Mouse (Mus musculus): Measurements from ENCODE around the gene Ank.
"Not testable (repeated sequence)": the region's sequence is repeated elsewhere in the genome, so short reads cannot be mapped to it uniquely, and the experiment has no call there.

The Ank gene

GRCm38 (mm10) chr15:27466131-27467080, at the start of gene Ank:
Gene Ank (plus strand): TSS chr15:27466677.
- DNase-seq: peak; percentile 75 to 79

DNA sequence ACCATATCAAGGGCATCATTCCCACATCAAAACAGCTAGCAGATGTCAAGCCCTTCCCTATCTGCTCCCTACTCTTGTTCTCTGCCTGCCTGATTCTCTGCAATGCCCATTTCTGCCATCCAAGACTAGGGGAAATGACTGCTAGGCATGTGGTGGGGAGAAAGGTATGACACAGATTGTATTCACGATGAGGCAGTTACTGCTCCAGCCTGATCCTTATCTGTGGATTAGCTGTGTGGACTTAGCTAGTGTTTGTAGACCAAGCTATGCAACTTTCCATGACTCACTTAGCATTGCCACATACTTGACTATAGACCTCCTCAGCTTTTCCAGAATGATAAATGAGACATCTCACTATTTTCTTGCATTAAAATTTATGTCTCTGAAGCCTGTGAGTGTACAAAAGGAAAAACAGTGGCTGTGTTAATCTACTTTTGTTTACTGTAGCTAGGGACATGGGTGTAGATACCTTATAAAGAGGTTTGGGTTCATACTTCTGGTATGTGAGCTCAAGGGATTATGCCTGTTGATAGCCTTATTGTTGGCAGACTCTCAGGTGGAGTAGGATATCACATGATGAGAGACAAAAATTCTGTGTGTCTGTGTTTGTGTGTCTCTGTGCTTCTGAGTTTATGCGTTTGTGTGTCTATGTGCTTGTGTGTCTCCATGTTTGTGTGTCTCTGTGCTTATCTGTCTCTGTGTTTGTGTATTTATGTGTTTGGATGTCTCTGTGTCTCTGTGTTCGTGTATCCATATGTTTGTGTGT, 47.7 kb upstream of the Ank start:
- DNase-seq: no peak

DNA sequence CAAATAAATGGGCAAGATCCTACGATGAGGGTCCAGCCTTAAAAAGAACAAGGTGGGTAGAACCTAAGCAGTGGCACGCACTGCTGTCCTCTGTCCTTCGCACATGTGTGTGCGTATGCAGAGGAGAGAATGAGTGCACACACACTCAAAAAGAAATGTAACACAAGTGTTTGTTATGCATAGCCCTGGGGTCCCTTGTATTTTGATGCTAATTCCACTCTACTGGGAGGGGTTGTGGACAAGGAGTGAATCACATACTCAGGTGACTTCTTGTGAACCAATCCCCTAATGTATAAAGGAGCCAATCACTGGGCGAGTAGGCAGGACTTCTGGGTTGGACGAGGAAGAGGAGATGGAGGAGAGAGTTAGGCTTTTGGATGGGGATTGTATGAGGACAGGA, 44.9 kb upstream of the Ank start:
- DNase-seq: no peak

- DNase-seq: no peak
These were observed 38.9 kb upstream of the Ank start for GRCm38 (mm10) chr15:27427581-27427980.

DNA sequence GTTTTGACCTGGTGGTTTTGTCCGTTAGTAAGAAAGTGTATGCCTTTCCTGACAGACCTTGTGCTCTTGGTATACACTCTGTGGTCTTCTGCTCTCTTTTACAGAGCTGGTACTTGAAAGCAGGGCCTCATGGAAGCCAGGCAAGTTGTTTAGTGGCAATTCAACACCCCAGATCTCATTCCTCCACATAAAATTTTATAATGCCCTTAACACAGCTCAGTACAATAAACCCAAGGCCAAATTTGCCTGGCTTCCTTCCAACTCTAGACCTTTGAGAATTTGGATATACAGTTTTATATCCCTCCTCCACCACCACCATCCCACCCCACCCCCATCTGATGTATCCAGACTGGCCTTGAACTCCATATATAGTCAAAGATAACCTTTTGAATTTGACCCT, 36.2 kb upstream of the Ank start:
- no peak for DNase-seq

DNA sequence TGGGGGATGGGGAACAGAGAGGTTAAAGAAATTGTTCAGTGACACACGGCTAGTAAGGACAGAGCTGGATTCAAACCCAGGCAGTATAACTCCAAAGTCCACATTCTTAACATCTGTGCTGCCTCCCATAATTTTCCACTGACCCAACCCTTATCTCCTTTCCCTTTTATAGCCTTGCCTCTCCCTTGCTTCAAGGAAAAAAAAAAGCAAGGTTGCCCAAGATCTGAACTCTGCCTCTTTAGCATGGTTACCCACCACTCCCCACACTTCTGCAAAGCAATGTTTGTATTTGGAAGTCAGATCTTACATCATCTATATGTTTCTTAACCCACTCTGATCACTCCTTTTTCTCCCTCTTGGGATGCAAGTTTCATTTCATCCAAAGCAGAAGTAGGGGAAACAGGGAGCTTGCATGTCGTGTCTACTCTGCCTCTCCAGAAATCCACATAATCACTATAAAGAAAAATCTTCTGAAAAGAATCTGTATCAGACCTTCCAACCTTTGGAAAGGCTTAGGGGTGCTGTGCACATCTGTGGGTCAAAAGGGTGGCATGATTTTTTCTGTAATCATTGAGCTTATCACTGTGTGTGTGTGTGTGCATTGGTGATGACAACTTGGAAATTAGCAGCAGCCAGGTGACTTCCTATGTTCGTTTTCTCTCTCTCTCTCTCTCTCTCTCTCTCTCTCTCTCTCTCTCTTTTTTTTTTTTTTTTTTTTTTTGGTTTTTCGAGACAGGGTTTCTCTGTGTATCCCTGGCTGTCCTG, 33.4 kb upstream of the Ank start:
- no peak for DNase-seq

- DNase-seq: no peak
These were observed 31.1 kb upstream of the Ank start for GRCm38 (mm10) chr15:27435409-27435808.

DNA sequence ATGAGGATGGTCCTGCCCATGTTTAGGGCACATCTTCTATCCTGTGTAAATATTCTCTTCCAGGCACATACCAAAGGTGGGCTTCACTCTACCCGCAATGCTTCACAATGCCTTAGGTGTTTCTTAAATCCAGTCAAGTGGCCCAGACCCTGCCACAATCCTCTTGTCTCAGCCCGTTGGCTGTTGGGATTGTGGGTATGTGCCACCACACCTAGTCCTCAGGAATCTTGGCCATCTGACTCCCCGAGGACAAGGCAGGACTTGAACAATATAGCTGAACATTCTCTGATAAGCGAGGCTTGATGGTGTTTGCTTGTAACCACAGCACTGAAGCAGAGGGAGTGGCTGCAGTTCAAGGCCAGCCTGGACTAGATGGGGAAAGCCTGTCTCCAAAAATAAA, 30.3 kb upstream of the Ank start:
- DNase-seq: no peak

DNA sequence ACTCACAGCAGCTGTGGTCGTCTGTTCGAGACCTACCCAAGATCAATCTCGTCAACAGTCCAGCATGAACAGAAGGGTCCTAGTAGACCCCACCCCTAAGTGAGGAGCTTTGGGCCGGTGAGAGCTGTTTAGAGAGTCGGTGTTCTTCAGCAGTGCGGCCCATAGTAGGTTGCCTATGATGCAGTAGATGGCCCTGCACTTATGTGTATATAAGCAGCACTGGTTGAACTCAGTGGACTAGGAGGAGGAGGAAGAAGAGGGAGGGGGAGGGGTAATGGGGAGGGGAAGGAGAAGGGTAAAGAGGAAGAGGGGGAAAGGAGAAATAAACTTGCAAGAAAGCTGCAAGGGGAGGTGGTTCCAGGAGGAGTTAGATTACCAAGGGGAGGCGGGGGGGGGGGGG, 25.4 kb upstream of the Ank start:
- DNase-seq: no peak

DNA sequence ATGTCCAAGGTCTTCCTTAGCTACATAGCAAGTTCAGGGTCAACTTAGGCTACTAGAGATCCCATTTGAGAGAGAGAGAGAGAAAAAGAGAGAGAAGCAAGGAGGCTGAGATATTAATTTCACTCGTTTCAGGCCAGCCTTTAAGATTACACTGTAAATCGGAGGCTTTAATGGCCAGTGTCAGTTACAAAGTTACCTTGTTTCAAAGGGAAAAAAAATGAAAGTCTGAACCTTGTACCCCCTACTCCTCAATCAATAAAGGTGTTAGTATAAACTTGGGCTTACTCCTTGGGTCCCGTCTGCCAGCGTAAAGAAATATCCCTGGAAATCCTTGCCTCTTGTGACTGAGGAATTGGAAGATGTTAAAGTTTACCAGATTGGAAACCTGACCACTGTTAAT, 24.9 kb upstream of the Ank start:
- DNase-seq: no peak

- no peak for DNase-seq
These were observed 24.5 kb upstream of the Ank start for GRCm38 (mm10) chr15:27441951-27442350.

- no peak for DNase-seq
These were observed 21.6 kb upstream of the Ank start for GRCm38 (mm10) chr15:27444772-27445347.

- no peak for DNase-seq
These were observed 15.8 kb upstream of the Ank start for GRCm38 (mm10) chr15:27450689-27451088.

DNA sequence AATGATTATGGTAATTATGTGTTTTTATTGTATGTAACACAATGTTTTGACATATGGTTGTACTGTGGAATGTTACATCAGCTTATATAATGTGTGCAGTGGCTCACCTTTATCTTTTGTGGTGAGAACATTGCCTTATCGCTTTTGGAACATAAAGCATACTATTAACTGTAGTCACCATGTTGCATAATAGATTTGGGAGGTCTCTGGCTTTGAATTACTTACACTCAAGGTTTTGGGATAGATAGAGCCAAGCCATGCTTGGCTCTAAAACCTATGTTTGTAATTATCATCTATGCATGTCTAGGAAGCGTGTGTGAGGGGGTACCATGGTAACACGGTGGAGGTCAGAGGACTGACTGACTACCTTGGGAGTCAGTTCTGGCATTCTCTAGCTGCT, 14.7 kb upstream of the Ank start:
- no peak for DNase-seq

GRCm38 (mm10) chr15:27452496-27452895, 14.0 kb upstream of the Ank start:
- no peak for DNase-seq

- no peak for DNase-seq
These were observed 9.5 kb upstream of the Ank start for GRCm38 (mm10) chr15:27457001-27457400.

GRCm38 (mm10) chr15:27459781-27460180, 6.7 kb upstream of the Ank start:
- DNase-seq: not testable (repeated sequence)

DNA sequence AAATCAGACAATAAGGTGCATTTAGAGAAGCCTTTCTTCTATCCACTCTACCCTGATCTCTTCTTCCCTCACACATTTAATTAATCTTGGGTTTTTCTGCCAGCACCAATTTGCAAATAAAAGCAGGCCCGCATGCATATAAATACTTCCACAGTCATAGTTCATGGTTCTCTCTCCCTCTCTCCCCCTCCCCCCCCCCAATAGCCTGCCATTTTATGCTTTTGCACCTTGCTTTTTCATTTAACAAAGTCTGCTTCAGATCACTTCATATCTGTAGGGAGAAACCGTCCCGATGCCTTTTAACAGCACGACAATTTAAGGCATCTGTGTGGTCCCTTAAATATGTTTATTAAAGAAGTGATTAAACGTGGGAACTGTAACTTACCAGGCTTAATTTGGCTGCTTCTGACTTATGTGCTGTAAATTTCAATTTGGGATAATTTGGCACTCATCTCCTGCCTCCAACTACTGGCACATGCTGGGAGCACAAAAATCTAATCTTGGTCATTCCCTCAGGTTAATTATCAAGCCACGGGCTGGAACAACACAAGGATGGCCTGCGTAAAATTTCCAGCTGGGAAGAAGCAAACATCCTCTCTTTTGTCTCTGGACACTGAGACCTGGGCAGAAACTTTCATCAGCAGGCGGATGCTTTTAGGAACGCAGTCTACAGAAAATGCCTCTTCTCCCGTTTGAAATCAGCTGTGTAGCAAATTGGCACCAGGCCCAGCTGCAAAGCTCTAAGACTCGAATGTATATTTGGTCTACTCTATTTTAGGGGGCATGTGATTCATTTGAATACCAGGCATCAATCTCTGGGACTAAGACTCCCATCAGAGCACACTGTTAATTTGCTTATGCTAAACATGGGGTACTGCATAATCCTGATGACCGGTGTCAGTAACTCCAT, 4.9 kb upstream of the Ank start:
- no peak for DNase-seq

GRCm38 (mm10) chr15:27463876-27464275, 2.6 kb upstream of the Ank start:
- no peak for DNase-seq

DNA sequence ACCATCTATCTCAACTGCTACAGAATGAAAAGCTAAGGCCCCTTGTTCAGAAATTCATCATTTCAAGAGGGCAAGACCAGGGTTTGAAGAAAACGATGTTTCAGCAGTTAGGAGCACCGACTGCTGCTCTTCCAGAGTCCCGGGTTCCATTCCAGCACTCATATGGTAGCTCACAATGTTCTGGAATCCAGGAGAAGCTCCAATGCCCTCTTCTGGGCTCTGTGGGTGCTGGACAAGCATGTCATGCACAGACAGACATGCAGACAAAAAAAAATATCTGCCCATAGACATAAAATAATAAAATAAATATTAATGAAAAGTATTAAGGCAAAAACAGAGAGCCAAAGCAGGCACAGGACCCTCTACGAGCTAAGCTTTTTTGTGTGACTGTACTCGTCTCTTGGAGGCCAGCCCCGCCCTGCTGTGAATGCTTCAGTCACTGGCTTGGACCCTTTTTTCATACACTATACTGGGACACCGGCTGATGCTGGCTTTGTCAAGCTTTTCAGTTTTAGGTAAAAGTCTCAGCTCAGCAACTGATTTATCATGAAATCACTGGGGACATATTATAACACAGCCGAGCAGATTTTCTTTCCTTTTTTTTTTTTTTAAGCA, 979 bp upstream of the Ank start:
- DNase-seq: no peak

DNA sequence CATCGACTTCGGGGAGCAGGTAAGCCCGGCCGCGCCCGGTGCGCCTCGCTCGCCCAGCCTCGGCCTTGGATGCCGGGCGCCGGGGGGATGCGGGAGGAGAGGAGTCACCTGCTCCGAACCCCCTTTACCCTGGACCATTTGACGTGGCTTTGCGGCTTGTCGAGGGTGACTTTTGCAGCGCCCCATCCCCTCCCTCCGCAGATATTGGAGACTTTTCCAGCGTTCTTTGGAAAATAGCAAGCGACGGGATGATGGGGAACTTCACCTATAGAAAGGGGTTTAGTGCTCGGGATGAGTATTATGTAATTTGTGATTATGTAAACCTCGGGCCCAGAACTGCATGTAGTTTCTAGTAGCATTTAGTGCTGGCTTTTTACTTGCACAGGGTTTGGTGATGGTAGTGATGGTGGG, 609 bp downstream of the Ank start:
- DNase-seq: peak in 1 of 2 experiments; percentile 5
